8 mouse cellular contexts compared by ENCODE assay signal in the genomic region with DNA sequence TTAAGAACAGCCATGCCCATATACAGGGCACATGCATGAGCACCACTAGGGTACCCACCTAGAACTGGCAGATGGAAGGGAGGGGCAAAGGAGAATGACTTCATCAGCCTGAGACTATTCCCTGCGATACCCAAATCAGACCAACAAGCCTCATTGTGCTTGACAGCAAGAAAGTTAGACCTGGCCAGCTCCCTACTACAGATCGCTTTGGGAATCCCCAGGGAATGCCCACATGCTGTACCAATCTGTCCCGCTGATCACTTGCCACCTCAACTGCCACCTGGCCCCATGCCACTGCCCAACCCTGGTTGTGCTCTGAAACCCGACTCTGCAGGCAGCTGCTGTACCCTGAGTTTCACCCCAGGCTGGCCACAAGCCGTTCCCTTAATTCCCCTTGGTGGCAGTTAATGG.
DNase-seq lines count a peak whose midpoint lies in the region; ATAC-seq and TF ChIP-seq lines count a peak whose summit lies in the region.

No protein-coding gene starts in this region.

- H3K4me1 ChIP-seq in CH12.LX (ENCODE audit: control insufficient read depth in 1 of 2, insufficient read depth in 2 of 2), result peaks cover 19 to 82% of the 10 kb centered on the region in 2 experiments

- peak overlapping the region in 1 of 3 experiments; percentile 14 for H3K4me3 ChIP-seq in CH12.LX (replicated peaks in 1 of 3; ENCODE audit: low read depth in 2 of 3, low read length in 2 of 3, poor library complexity in 1 of 3)

- peak; percentile 78 for TF ChIP-seq EP300 in CH12.LX (IDR thresholded peaks at IDR 0.05; ENCODE audit: low read length)

- no peak for TF ChIP-seq CTCF in CH12.LX (conservative IDR thresholded peaks at IDR 0.05 in 1 of 2, IDR thresholded peaks at IDR 0.05 in 1 of 2; ENCODE audit: low read depth in 2 of 2, low read length in 2 of 2)

- no peaks in the 10 kb centered on the region for H3K36me3 ChIP-seq in CH12.LX (replicated peaks in 1 of 2; ENCODE audit: control insufficient read depth in 1 of 2, insufficient read depth in 1 of 2, low read length in 1 of 2)

- no peak; the same call in none of the 2 replicates for TF ChIP-seq RAD21 in CH12.LX (IDR thresholded peaks at IDR 0.05; ENCODE audit: low read depth, low read length)

- no peaks in the 10 kb centered on the region for H3K79me2 ChIP-seq in CH12.LX (replicated peaks; ENCODE audit: control insufficient read depth, extremely low read depth, insufficient read depth, poor library complexity, severe bottlenecking)

- H3K9ac ChIP-seq in CH12.LX (ENCODE audit: insufficient read depth, low read depth), result no peak overlapping the region

- peak overlapping the region; percentile 74 for H3K27ac ChIP-seq in CH12.LX (ENCODE audit: insufficient read depth, low read depth)

- ATAC-seq in CD4-positive, CD25-positive, alpha-beta regulatory T cell, adult 4 months, result no peak

- H3K27me3 ChIP-seq in CH12.LX (replicated peaks), result no peaks in the 10 kb centered on the region

- H3K9me3 ChIP-seq in CH12.LX (replicated peaks; ENCODE audit: low read length), result peaks cover under 1% of the 10 kb centered on the region

- dilution Hi-C loops in CH12.LX (cut with MboI; ENCODE audit: extremely low pct_ligation_motif_present, extremely low pct_unique_long_range_greater_than_20kb, low sequenced_read_pairs), result no loop called here

- TF ChIP-seq POLR2A in CH12.LX (IDR thresholded peaks at IDR 0.05; ENCODE audit: low read depth, low read length), result no peak

- peak; percentile 17 to 22 for DNase-seq in kidney, adult 8-10 months
- no peak for DNase-seq in kidney, adult 18-20 months
- DNase-seq in CH12.LX (ENCODE audit: extremely low read depth), result peak; percentile 76
- peak; percentile 95 to 96 for DNase-seq in cerebellum, postnatal 10 days
- peak; percentile 60 for DNase-seq in heart, postnatal 4 days
- no peak for DNase-seq in right cerebral cortex, postnatal 14 days
- DNase-seq in urinary bladder, postnatal 10 days (ENCODE audit: low spot score), result no peak

- H3K4me2 ChIP-seq in CH12.LX (ENCODE audit: insufficient read depth, low read depth, poor library complexity, severe bottlenecking), result 0 out of 2 replicates have a peak overlapping the region, but pooled peaks have one; percentile 4

- in situ Hi-C loops in CH12.LX (cut with MboI; ENCODE audit: low pct_ligation_motif_present, low pct_unique_long_range_greater_than_20kb, low sequenced_read_pairs), result loop anchor here (25.0 kb wide), 1 partner anchor 679 kb away; no protein-coding TSS in a partner anchor

TF ChIP-seq in CH12.LX, 34 proteins besides CTCF, POLR2A, EP300 and RAD21:
- TF ChIP-seq ETS1 (conservative IDR thresholded peaks at IDR 0.05; ENCODE audit: low read depth, low read length) (peak; percentile 74), MEF2A (IDR thresholded peaks at IDR 0.05; ENCODE audit: borderline replicate concordance, low read depth, low read length) (peak; percentile 46; the same call in 1 of the 2 replicates), SMC3 (IDR thresholded peaks at IDR 0.05; ENCODE audit: low read depth, low read length) (0 out of 2 replicates have a peak, but pooled peaks have one; percentile 2), SIN3A (IDR thresholded peaks at IDR 0.05; ENCODE audit: low read length) (peak; percentile 60; the same call in 1 of the 2 replicates), MAX (IDR thresholded peaks at IDR 0.05; ENCODE audit: low read length) (peak; percentile 32; the same call in 1 of the 2 replicates), TBP (conservative IDR thresholded peaks at IDR 0.05; ENCODE audit: low read depth, low read length) (0 out of 2 replicates have a peak, but pooled peaks have one; percentile 27), KAT2A (IDR thresholded peaks at IDR 0.05; ENCODE audit: insufficient replicate concordance, low read length) (no peak), JUN (IDR thresholded peaks at IDR 0.05; ENCODE audit: insufficient read depth, low read depth, low read length) (no peak), BHLHE40 (IDR thresholded peaks at IDR 0.05; ENCODE audit: low read depth, low read length) (peak; percentile 67), RCOR1 (conservative IDR thresholded peaks at IDR 0.05; ENCODE audit: low read depth, low read length) (0 out of 2 replicates have a peak, but pooled peaks have one; percentile 19), IRF4 (IDR thresholded peaks at IDR 0.05; ENCODE audit: low read depth, low read length) (peak; percentile 45; the same call in 1 of the 2 replicates), TCF12 (IDR thresholded peaks at IDR 0.05; ENCODE audit: low read depth, low read length) (peak; percentile 87), E2F4 (IDR thresholded peaks at IDR 0.05; ENCODE audit: insufficient replicate concordance, low read depth, low read length) (no peak), MAZ (IDR thresholded peaks at IDR 0.05; ENCODE audit: low read depth, low read length) (no peak)

Comparison
In these comparisons a context has a peak if more than half of its experiments do, and no peak if none do; other contexts are left out.
1. DNase-seq: peak in kidney, adult 8-10 months (2 of 2), CH12.LX (single experiment), cerebellum, postnatal 10 days (2 of 2) and heart, postnatal 4 days (single experiment); none in kidney, adult 18-20 months (single experiment), right cerebral cortex, postnatal 14 days (single experiment) and urinary bladder, postnatal 10 days (single experiment).